Mouse (Mus musculus): ENCODE data around the gene Elmod1. TPM values are rescaled to one million over a fixed set of nuclear protein-coding genes. Genes with fewer than 3 reads are reported as not detected.
"Not testable (repeated sequence)": the region's sequence is repeated elsewhere in the genome, so short reads cannot be mapped to it uniquely, and the experiment has no call there.

The Elmod1 gene
- 17.4 and 22.0 TPM in 2 replicates for polyA plus RNA-seq (2015; fragmentation: Nextera tagmentation; extraction: Ambion mirVana)

GRCm38 (mm10) chr9:53975122-53975518 lies at the start of gene Elmod1:
Gene Elmod1 (minus strand): TSS chr9:53975301.
- Histone ChIP-seq H3K4me2 (peak within 1 kb of the TSS; percentile 75), H3K27ac (replicated peaks) (peak within 1 kb of the TSS; percentile 88), H3K36me3 (no peaks in the 10 kb centered on the region), H3K9ac (peak within 1 kb of the TSS; percentile 76), H3K4me1 (replicated peaks) (peaks cover 8% of the 10 kb centered on the region), H3K27me3 (no peaks in the 10 kb centered on the region), H3K9me3 (no peaks in the 10 kb centered on the region), H3K4me3 (peak within 1 kb of the TSS; percentile 96)
- ATAC-seq (ENCODE audit: low FRiP score, low read depth): peak; percentile 91
- 0% methylated on average over 32 of the region's 36 CpGs for WGBS

GRCm38 (mm10) chr9:54022795-54023194 lies 47.7 kb upstream of the Elmod1 start:
- WGBS: 73% methylated on average over 3 of the region's 3 CpGs
- H3K4me3 ChIP-seq: no peak overlapping the region
- no peak for ATAC-seq (ENCODE audit: low FRiP score, low read depth)
- H3K9ac ChIP-seq: no peak overlapping the region
- no peaks in the 10 kb centered on the region for H3K9me3 ChIP-seq
- no peaks in the 10 kb centered on the region for H3K27me3 ChIP-seq
- no peak overlapping the region for H3K4me2 ChIP-seq
- no peaks in the 10 kb centered on the region for H3K4me1 ChIP-seq (replicated peaks)
- H3K27ac ChIP-seq (replicated peaks): no peak overlapping the region
- H3K36me3 ChIP-seq: no peaks in the 10 kb centered on the region

- Histone ChIP-seq H3K4me3 (no peak overlapping the region), H3K36me3 (no peaks in the 10 kb centered on the region), H3K27me3 (no peaks in the 10 kb centered on the region), H3K4me2 (no peak overlapping the region), H3K9me3 (no peaks in the 10 kb centered on the region), H3K9ac (no peak overlapping the region), H3K4me1 (replicated peaks) (no peaks in the 10 kb centered on the region), H3K27ac (replicated peaks) (no peak overlapping the region)
- 84% methylated on average over 1 of the region's 1 CpGs for WGBS
- ATAC-seq (ENCODE audit: low FRiP score, low read depth): no peak
Measured at GRCm38 (mm10) chr9:53994528-53994927, 19.4 kb upstream of the Elmod1 start.

- H3K36me3 ChIP-seq; H3K9ac ChIP-seq; H3K9me3 ChIP-seq; H3K27me3 ChIP-seq; H3K4me2 ChIP-seq; ATAC-seq (ENCODE audit: low FRiP score, low read depth); H3K4me1 ChIP-seq (replicated peaks); H3K4me3 ChIP-seq; H3K27ac ChIP-seq (replicated peaks): not testable (repeated sequence)
Measured at GRCm38 (mm10) chr9:53992567-53992966, 17.5 kb upstream of the Elmod1 start.

GRCm38 (mm10) chr9:53990921-53991320 lies 15.8 kb upstream of the Elmod1 start:
- Histone ChIP-seq H3K4me3 (no peak overlapping the region), H3K4me2 (no peak overlapping the region), H3K36me3 (no peaks in the 10 kb centered on the region), H3K9me3 (no peaks in the 10 kb centered on the region), H3K9ac (no peak overlapping the region), H3K27ac (replicated peaks) (no peak overlapping the region), H3K27me3 (0 out of 2 replicates have a peak, but pooled peaks cover 3% of the 10 kb centered on the region), H3K4me1 (replicated peaks) (no peaks in the 10 kb centered on the region)
- peak; percentile 91 for ATAC-seq (ENCODE audit: low FRiP score, low read depth)
- WGBS: 8% methylated on average over 3 of the region's 3 CpGs

- WGBS: 31% methylated on average over 3 of the region's 3 CpGs
- no peak overlapping the region for H3K9ac ChIP-seq
- H3K4me2 ChIP-seq: no peak overlapping the region
- no peak overlapping the region for H3K27ac ChIP-seq (replicated peaks)
- no peak overlapping the region for H3K4me3 ChIP-seq
- no peaks in the 10 kb centered on the region for H3K9me3 ChIP-seq
- H3K4me1 ChIP-seq (replicated peaks): no peaks in the 10 kb centered on the region
- peak; percentile 62; the same call in 1 of the 2 replicates for ATAC-seq (ENCODE audit: low FRiP score, low read depth)
- 0 out of 2 replicates have a peak, but pooled peaks cover 3% of the 10 kb centered on the region for H3K27me3 ChIP-seq
- no peaks in the 10 kb centered on the region for H3K36me3 ChIP-seq
Measured at GRCm38 (mm10) chr9:53986972-53987371, 11.9 kb upstream of the Elmod1 start.

GRCm38 (mm10) chr9:53984868-53985267 lies 9.8 kb upstream of the Elmod1 start:
- no peak overlapping the region for H3K4me3 ChIP-seq
- no peaks in the 10 kb centered on the region for H3K9me3 ChIP-seq
- no peak for ATAC-seq (ENCODE audit: low FRiP score, low read depth)
- no peak overlapping the region for H3K4me2 ChIP-seq
- no peak overlapping the region for H3K27ac ChIP-seq (replicated peaks)
- 39% methylated on average over 9 of the region's 9 CpGs for WGBS
- H3K4me1 ChIP-seq (replicated peaks): no peaks in the 10 kb centered on the region
- no peak overlapping the region for H3K9ac ChIP-seq
- 0 out of 2 replicates have a peak, but pooled peaks cover 3% of the 10 kb centered on the region for H3K27me3 ChIP-seq
- no peaks in the 10 kb centered on the region for H3K36me3 ChIP-seq

- H3K9ac ChIP-seq: peak overlapping the region; percentile 76
- under 1% methylated on average over 42 of the region's 42 CpGs for WGBS
- H3K9me3 ChIP-seq: no peaks in the 10 kb centered on the region
- peak overlapping the region; percentile 96 for H3K4me3 ChIP-seq
- H3K27me3 ChIP-seq: no peaks in the 10 kb centered on the region
- H3K4me2 ChIP-seq: peak overlapping the region; percentile 75
- H3K36me3 ChIP-seq: no peaks in the 10 kb centered on the region
- ATAC-seq (ENCODE audit: low FRiP score, low read depth): peak; percentile 70
- H3K4me1 ChIP-seq (replicated peaks): peaks cover 8% of the 10 kb centered on the region
- H3K27ac ChIP-seq (replicated peaks): peak overlapping the region; percentile 88
Measured at GRCm38 (mm10) chr9:53974328-53975121, 576 bp downstream of the Elmod1 start.

- 8% methylated on average over 13 of the region's 13 CpGs for WGBS
- no peaks in the 10 kb centered on the region for H3K27me3 ChIP-seq
- ATAC-seq (ENCODE audit: low FRiP score, low read depth): peak; percentile 20; the same call in 1 of the 2 replicates
- no peaks in the 10 kb centered on the region for H3K9me3 ChIP-seq
- peak overlapping the region; percentile 75 for H3K4me2 ChIP-seq
- H3K4me1 ChIP-seq (replicated peaks): peaks cover 8% of the 10 kb centered on the region
- H3K36me3 ChIP-seq: no peaks in the 10 kb centered on the region
- H3K27ac ChIP-seq (replicated peaks): peak overlapping the region; percentile 88
- H3K4me3 ChIP-seq: peak overlapping the region; percentile 96
- H3K9ac ChIP-seq: peak overlapping the region; percentile 76
Measured at GRCm38 (mm10) chr9:53973929-53974327, 1.2 kb downstream of the Elmod1 start.

GRCm38 (mm10) chr9:53973241-53973640 lies 1.9 kb downstream of the Elmod1 start:
- 62% methylated on average over 5 of the region's 5 CpGs for WGBS
- Histone ChIP-seq H3K9me3 (no peaks in the 10 kb centered on the region), H3K4me1 (replicated peaks) (peaks cover 8% of the 10 kb centered on the region), H3K36me3 (no peaks in the 10 kb centered on the region), H3K27ac (replicated peaks) (peak overlapping the region; percentile 88), H3K4me3 (peak overlapping the region; percentile 96), H3K9ac (peak overlapping the region; percentile 76), H3K27me3 (no peaks in the 10 kb centered on the region), H3K4me2 (peak overlapping the region; percentile 75)
- no peak for ATAC-seq (ENCODE audit: low FRiP score, low read depth)

GRCm38 (mm10) chr9:53972358-53972757 lies 2.7 kb downstream of the Elmod1 start:
- Histone ChIP-seq H3K27me3 (no peaks in the 10 kb centered on the region), H3K27ac (replicated peaks) (no peak overlapping the region), H3K9me3 (no peaks in the 10 kb centered on the region), H3K4me2 (peak overlapping the region; percentile 75), H3K4me1 (replicated peaks) (peaks cover 8% of the 10 kb centered on the region), H3K9ac (no peak overlapping the region), H3K4me3 (no peak overlapping the region), H3K36me3 (no peaks in the 10 kb centered on the region)
- ATAC-seq (ENCODE audit: low FRiP score, low read depth): no peak

GRCm38 (mm10) chr9:53967610-53968368 lies 7.3 kb downstream of the Elmod1 start:
- no peaks in the 10 kb centered on the region for H3K36me3 ChIP-seq
- H3K9me3 ChIP-seq: no peaks in the 10 kb centered on the region
- 53% methylated on average over 9 of the region's 9 CpGs for WGBS
- no peaks in the 10 kb centered on the region for H3K27me3 ChIP-seq
- no peak overlapping the region for H3K9ac ChIP-seq
- H3K27ac ChIP-seq (replicated peaks): no peak overlapping the region
- ATAC-seq (ENCODE audit: low FRiP score, low read depth): 0 out of 2 replicates have a peak, but pooled peaks have one; percentile 15
- H3K4me2 ChIP-seq: no peak overlapping the region
- peaks cover 3% of the 10 kb centered on the region for H3K4me1 ChIP-seq (replicated peaks)
- no peak overlapping the region for H3K4me3 ChIP-seq
